Mouse (Mus musculus) bone marrow, adult 2 months (tissue): ENCODE measurements around the gene Uroc1. TPM values are rescaled to one million over a fixed set of nuclear protein-coding genes. Genes with fewer than 3 reads are reported as not detected.

Experiments
- H3K27ac ChIP-seq: fragments of 200-500 bp; 2 replicates; pipeline ENCODE4 v1.5.1; 2012; ENCODE audit warnings: low read depth, mild to moderate bottlenecking, control low read depth, inconsistent platforms, low read length; ENCODE audit not compliant: control insufficient read depth, poor library complexity, insufficient read depth
- H3K4me1 ChIP-seq: fragments of 200-500 bp; 2 replicates; pipeline ENCODE4 v1.6.1; 2011; ENCODE audit warnings: low read length; ENCODE audit not compliant: control insufficient read depth, insufficient read depth
- H3K4me3 ChIP-seq: fragments of 200-500 bp; replicated peaks from 2 replicates; pipeline ENCODE3; 2011; ENCODE audit warnings: mild to moderate bottlenecking, low read depth, low read length, control low read depth; ENCODE audit not compliant: control insufficient read depth
- CTCF ChIP-seq: fragments of 200-500 bp; IDR thresholded peaks from 2 replicates; pipeline ENCODE4 v1.5.1; 2011; ENCODE audit warnings: low read length, control low read depth; ENCODE audit not compliant: control insufficient read depth, insufficient read depth
- POLR2A ChIP-seq: fragments of 200-500 bp; IDR thresholded peaks from 2 replicates; pipeline ENCODE4 v1.6.1; 2011; ENCODE audit warnings: low read depth, mild to moderate bottlenecking, control low read depth, low read length, borderline replicate concordance; ENCODE audit not compliant: control insufficient read depth
- WGBS: fragments of 180-500 bp; shearing (Covaris S2); methylation state at CpG from one replicate; pipeline ENCODE4 v1.1.7; 2018; 5-methylcytosine and 5-hydroxymethylcytosine counted together
- polyA plus RNA-seq: library from polyadenylated mRNA; stranded (reverse); fragments of >200 nt; gene quantifications from 2 replicates; pipeline ENCODE4 v1.2.4, GENCODE M21; 2011; ENCODE audit warnings: low replicate concordance; ENCODE audit not compliant: missing spikeins, insufficient read depth, insufficient read length

Gene Uroc1
- 1.1 and 2.5 TPM in 2 replicates for polyA plus RNA-seq

GRCm38 (mm10) chr6:90332561-90333425 lies at the start of gene Uroc1:
Uroc1 (plus strand) TSS chr6:90333284.
- H3K4me1 ChIP-seq = no peaks in the 10 kb centered on the region
- 74% methylated on average over 7 of the region's 7 CpGs for WGBS
- H3K4me3 ChIP-seq = no peak within 1 kb of the TSS
- TF ChIP-seq CTCF (no peak), POLR2A (no peak)
- no peak within 1 kb of the TSS for H3K27ac ChIP-seq

GRCm38 (mm10) chr6:90288265-90288664 lies 44.8 kb upstream of the Uroc1 start:
- H3K4me1 ChIP-seq = no peaks in the 10 kb centered on the region
- H3K27ac ChIP-seq = no peak overlapping the region
- no peak overlapping the region for H3K4me3 ChIP-seq
- TF ChIP-seq CTCF (no peak), POLR2A (no peak)
- WGBS = 48% methylated on average over 12 of the region's 12 CpGs

DNA sequence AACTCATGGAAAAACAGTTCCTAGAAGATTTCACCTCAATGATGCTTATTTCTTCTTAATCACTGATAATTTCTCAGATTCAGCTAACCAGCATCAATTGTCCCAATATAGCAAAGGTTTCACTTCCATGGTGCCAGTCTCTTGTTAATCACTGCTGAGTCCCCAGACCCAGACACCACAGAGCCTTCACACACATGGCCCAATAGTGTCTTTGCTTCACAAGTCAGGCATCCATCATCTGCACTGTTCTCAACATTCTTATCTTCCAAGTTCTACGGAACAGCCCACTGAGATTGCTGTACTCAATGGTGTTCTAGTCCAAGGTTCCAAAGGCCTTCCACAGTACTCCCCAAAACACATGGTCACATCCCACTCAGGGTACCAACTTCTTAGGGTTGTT lies 32.2 kb upstream of the Uroc1 start, which contains the start of gene BC048671:
Gene BC048671, plus strand, starts transcription at position 301 of the 400 bp plus-strand sequence.
- Histone ChIP-seq H3K4me3 (no peak within 1 kb of the TSS), H3K4me1 (no peaks in the 10 kb centered on the region; the same call in 1 of the 2 replicates), H3K27ac (no peak within 1 kb of the TSS)
- 84% methylated on average over 1 of the region's 1 CpGs for WGBS
- no peak for TF ChIP-seq POLR2A
- TF ChIP-seq CTCF = no peak

DNA sequence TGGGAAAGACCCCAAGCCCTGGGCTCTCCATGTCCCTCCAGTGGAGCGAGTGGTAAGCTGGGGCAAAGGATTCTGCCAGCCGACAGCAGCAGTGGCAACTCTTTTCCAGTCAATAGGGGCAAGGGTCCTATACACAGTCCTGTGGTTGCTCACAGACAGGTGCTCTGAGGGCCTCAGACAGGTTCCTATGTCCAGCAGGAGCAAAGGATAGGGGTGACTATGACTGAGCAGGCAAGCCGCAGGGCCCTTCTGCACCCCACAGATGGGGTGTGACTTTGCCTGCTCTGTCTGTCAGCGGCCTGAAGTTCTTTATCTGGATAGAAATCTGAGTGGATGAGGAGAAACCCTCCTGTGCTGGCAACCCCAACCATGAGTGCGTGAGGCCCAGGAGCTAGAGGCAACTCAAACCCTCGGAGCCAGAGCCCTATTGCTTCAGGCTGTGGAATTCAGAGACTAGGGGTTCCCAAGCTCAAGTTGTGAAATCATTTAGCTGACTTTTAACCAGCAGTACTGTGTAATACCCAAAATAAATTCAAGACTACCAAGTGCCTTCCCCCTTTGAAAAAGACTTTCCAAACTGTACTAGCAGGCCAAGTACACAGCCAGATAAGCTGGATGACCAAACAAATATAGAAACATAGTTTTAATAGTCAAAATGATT lies 26.6 kb upstream of the Uroc1 start:
- WGBS = 73% methylated on average over 6 of the region's 6 CpGs
- Histone ChIP-seq H3K4me3 (no peak overlapping the region), H3K27ac (no peak overlapping the region), H3K4me1 (no peaks in the 10 kb centered on the region; the same call in 1 of the 2 replicates)
- no peak for TF ChIP-seq CTCF
- TF ChIP-seq POLR2A = no peak

DNA sequence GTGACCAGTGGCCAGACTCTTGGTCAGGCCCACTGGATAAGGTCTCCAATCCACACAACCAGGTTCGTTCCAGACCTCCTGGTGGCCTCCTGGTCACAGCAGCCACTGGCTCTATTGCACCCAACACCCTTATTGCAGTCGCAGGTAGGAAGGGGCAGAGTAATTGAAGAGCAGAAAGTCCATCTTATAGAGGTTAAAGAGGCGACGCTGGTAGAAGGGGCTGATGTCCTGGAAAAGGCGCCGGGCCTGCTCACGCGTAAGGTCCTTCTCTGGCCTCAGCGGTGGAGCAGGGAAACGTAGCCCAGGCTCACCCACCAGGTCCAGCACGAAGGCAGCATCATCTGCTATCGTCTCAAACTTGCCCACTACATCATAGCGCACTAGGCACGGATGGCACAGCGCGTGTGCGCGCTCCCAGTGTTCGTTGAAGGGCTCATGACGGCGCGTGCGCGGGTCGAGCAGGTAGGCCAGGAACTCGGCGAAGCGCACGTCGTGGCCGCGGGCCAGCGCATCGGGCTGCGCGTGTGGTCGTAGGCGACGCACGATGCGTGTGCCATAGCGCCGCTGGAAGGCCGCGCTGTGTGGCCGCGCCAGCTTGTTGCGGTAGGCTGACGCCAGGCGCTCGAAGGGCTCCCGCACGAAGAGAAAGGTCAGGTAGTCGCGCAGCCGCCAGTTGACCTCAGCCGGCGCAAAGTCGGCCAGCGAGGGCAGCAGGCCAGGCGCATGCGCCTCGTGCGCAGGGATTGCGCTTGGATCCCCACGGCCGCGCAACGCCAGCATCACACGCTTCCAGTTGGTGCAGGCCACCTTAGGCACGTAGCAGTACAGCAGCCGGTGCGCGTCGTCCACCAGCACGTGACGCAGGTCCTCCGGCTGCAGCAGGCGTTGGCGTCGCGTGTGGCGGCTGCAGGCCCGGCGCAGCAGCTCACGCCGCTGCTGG lies 24.0 kb upstream of the Uroc1 start:
- H3K4me1 ChIP-seq = no peaks in the 10 kb centered on the region
- H3K4me3 ChIP-seq = no peak overlapping the region
- no peak overlapping the region for H3K27ac ChIP-seq
- WGBS = 84% methylated on average over 87 of the region's 87 CpGs
- no peak for TF ChIP-seq POLR2A
- no peak for TF ChIP-seq CTCF

GRCm38 (mm10) chr6:90315961-90316360 lies 17.1 kb upstream of the Uroc1 start:
- Histone ChIP-seq H3K4me1 (peaks cover 2% of the 10 kb centered on the region; the same call in 1 of the 2 replicates), H3K4me3 (no peak overlapping the region), H3K27ac (no peak overlapping the region)
- TF ChIP-seq POLR2A (no peak), CTCF (no peak)
- WGBS = 74% methylated on average over 5 of the region's 5 CpGs

GRCm38 (mm10) chr6:90317510-90318258 lies 15.4 kb upstream of the Uroc1 start:
- no peak for TF ChIP-seq CTCF
- no peak for TF ChIP-seq POLR2A
- H3K27ac ChIP-seq = no peak overlapping the region; the same call in 1 of the 2 replicates
- WGBS = 58% methylated on average over 2 of the region's 2 CpGs
- peaks cover 2% of the 10 kb centered on the region; the same call in 1 of the 2 replicates for H3K4me1 ChIP-seq
- H3K4me3 ChIP-seq = no peak overlapping the region
